ENCODE assay signal across 17 mouse cellular contexts in genomic region chr16:42396596-42396995, GRCm38 (mm10).
A peak's percentile ranks its signal among the peaks of the same experiment; 100 is the strongest.
DNase-seq lines count a peak whose midpoint lies in the region; ATAC-seq lines count a peak whose summit lies in the region.
"Had no signal": no experiment of that assay in that cellular context is flagged by ENCODE, and none has a peak within 500 bp of the region (broad histone marks: within the 10 kb centered on the region; RNA-seq: fewer than 3 reads in every experiment).

No protein-coding gene starts in this region.

- ATAC-seq in frontal cortex, adult (ENCODE audit: low TSS enrichment) = peak; percentile 77
- ATAC-seq: forebrain, embryonic 15.5 days; inflammation-experienced regulatory T-cells, adult 6 months had no signal

- no peak for DNase-seq in frontal cortex, postnatal 25 days (ENCODE audit: low spot score in 2 of 2)
- DNase-seq in right cerebral cortex, adult 18-20 months = peak; percentile 30
- DNase-seq in right cerebral cortex, postnatal 25 days = no peak
- peak; percentile 36 for DNase-seq in left cerebral cortex, adult 9 months (ENCODE audit: low spot score in 2 of 2)
- peak; percentile 39 for DNase-seq in telencephalon, adult 2 months (ENCODE audit: low read depth, low spot score)
- no peak for DNase-seq in spleen, postnatal 4 days (ENCODE audit: low spot score in 2 of 2)
- DNase-seq in heart, adult 11 months = no peak
- DNase-seq: adrenal gland, postnatal 36 days; cerebellum, adult 2 months; gastrocnemius, postnatal 25 days; heart, postnatal 10 days; kidney, adult 2 months; kidney, postnatal 14 days; thymus, adult 2 months had no signal

Comparison
In these comparisons a context has a peak if more than half of its experiments do, and no peak if none do; other contexts are left out.
1. DNase-seq: peak in right cerebral cortex, adult 18-20 months (single experiment), left cerebral cortex, adult 9 months (2 of 2) and telencephalon, adult 2 months (single experiment); none in frontal cortex, postnatal 25 days (0 of 2), right cerebral cortex, postnatal 25 days (single experiment), spleen, postnatal 4 days (0 of 2) and heart, adult 11 months (single experiment).